Mouse (Mus musculus) cerebellum, adult (tissue): ENCODE data around the gene Bicral.
"Not testable (repeated sequence)": the region's sequence is repeated elsewhere in the genome, so short reads cannot be mapped to it uniquely, and the experiment has no call there.

Source experiments
- ATAC-seq: cut with Nextera tagmentation; 2 replicates; pipeline ENCODE4 v1.9.2; 2017; ENCODE audit warnings: mild to moderate bottlenecking, moderate library complexity, mixed read lengths; ENCODE audit not compliant: insufficient number of reproducible peaks, low FRiP score, low TSS enrichment

The Bicral gene

DNA sequence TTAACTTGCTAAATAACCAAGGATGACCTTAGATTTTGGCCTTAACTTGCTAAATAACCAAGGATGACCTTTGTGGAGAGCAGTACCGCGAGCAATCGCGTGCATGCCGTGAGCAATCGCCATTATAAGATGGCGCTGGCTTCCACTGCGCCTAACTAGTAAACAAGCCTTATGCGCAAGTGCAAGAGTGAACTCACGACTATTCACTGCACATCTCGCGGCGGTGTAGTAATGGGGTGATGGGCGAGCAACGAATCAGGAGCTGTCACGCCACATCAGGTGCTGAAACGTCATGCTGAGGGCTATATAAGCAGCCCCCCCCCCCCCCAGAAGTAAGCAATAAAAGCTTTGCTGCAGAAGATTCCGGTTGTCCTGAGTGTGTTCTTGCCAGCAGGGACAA, 11.7 kb downstream of the Bicral start:
- not testable (repeated sequence) for ATAC-seq

DNA sequence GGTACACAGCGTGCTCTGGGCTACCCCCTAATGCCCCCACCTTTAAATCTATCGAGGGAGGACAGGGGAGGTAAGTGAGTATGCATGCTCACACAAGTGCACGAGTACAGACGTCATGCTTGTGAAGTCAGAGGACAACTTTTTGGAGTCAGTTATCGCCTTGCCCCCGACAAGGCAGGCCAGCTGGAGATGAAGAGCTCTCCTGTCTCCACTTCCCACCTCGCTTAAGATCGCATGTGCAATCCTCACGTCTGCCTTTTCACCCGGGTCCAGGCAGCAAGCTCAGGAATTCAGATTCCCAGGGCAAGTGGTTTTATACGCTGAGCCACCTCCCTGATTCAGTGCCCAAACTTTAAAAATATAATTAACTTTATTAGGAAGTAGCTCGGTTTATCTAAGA, 13.0 kb downstream of the Bicral start:
- no peak for ATAC-seq

DNA sequence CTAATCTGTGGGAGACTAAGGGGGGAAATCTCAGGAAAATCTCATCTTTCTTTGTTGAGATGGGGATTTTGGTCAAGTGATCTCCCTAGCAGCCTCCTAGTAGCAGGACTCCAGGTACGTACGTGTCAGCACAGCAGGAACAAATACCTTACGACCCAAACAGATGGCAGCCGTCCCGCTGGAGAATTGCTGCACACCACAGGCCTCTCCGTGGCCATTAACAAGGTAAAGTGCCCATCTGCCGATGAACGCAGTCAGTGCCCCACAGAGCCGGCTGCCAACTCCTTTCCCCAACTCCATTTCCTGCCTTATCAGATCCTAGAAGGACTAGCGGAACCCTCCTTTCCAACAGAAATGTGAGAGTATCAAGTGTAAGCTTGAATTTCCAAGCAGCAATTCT, 13.5 kb downstream of the Bicral start:
- 0 out of 2 replicates have a peak, but pooled peaks have one; percentile 26 for ATAC-seq

DNA sequence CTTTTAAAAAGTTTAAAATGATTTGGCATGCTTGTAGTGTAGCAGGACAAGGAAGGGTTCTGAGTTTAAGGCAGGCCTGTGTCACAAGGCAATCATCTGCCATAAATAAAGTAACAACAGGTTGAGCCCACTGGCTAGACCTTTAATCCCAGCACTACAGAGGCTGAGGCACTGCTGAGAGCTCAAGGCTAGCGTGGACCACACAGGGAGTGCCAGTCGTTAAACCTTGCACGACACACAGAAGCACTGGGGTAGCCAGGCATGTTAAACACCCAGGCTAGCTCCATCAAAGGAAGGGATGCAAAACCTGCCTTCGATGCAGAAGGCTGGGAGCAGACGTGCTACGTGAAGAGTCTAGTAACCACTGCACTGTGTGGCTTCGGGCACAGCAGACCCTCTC, 14.6 kb downstream of the Bicral start:
- ATAC-seq, result no peak

DNA sequence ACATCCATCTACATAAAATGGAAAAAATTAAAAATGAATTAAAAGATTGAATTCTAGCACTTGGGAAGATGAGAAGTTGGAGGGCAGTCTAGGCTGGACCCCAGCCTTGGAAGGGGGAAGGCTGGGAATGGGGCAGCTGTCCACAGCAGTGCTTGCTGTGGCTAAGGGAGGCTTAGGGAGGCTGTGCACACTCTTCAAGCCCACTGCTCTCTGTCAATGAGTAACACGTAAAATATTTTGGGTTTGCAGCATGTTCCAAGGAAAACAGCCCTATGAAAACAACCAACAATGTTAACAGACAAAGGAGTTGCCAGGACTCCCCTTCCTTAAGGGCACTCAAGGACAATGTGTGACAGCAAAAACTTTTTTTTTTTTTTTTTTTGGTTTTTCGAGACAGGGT, 15.3 kb downstream of the Bicral start:
- ATAC-seq, result no peak

DNA sequence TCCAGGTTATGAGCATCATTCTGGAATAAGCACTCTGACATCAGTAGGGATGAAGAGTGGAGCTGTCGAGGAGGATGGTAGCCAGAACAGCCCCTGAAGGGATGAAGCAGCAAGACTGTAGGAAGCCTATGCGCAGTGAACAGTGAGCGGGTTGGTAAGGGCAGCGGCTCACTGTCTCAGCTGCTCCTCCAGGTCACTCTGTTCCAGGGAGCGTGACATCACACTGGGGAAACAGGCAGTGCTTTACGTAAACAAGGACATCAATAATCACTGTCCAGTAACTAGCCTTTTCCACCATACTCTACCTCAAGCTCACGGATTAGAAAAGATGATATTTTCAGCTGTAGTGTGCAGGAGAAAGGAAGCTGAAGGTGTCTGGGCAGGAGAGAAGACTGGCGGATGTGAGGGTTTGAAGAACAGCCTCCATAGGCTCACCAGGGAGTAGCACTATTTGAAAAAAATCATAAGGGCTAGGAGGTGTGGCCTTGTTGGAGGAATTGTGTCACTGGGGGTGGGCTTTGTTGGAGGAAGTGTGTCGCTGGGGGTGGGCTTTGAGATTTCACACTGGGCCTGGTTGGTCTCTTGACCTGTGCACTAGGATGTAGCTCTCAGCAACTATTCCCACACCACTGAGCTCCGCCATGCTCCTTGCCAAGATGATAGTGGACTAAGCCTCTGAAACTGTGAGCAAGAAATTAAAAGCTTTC, 17.8 kb downstream of the Bicral start:
- no peak for ATAC-seq

DNA sequence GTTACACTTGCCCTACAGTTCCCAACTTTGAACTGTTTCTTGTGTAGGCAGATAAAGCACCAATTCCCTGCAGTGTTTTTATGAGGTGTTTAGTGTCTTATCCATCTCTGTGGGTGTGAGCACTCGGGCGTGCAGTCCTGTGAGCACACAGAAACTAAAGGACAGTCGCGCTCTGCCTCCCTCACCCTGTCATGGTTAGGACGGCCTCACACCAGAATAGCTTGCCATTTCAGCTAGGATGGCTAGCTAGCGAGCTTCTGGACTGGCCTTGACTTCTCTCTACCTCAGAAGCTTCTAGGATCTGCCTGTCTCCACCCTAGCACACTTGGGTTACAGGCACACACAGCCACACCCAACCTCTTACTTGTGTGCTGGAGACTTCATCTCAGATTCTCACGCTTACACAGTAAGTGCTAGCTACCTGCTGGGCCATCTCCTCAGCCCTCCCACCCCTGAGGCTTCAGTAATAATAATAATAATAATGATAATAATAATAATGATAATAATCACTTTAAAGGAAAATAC, 19.8 kb downstream of the Bicral start:
- ATAC-seq, result no peak

DNA sequence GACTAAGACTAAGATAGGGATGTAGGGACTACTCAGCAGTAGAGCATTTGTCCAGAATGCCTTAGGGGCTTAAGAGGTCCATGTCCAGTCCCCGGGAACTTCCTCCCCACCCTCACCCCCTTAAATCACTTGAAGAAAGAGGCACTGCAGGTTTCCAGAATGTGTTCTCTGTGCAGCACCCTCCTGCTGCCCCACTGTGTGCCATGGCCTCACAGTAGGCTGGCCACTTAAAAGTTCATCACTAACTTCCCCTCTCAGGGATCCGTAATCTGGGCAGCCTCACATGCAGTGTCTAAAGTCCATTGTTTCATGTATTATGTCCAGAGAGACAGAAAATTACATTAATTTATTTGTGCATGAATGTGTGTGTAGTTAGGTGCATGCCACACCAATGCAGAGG, 20.4 kb downstream of the Bicral start:
- ATAC-seq, result no peak

DNA sequence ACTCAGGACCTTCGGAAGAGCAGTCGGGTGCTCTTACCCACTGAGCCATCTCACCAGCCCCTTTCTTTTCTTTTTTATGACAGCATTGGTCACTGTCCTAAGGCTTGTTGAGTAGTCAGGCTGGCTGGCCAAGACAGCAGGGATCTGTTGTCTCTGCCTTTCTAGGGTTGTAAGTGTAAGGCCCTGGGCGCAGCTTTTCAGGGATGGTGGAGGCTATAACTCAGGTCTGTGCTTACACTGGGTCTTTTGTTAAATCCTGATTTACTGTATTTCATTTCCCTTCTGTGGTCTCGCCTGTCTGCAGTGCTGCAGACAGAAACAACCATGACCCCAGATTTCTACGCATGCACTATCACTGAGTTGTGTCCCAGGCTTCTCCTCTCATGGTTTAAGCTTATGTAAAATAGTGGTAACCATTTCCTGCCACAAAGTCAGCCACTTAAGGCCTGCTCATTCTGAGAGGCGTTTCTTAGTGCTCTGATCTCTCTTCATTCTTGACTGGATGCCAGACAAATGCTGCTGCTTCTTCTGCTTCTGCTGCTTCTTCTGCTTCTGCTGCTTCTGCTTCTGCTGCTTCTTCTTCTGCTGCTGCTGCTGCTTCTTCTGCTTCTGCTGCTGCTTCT, 23.1 kb downstream of the Bicral start:
- ATAC-seq, result no peak

DNA sequence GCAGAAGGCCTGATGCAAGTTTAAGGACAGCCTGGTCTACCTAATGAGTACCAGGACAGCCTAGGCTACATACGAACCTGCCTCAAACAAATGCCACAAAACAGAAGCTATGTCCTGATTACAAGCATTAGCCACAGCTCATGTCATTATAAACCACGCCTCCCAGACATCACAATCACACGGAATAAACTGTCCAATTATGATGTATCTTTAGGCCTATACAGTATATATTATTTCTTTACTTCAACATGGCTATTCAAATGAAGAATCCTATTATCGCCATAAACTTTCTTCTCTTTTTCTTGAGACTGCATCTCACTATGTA, 25.3 kb downstream of the Bicral start:
- no peak for ATAC-seq

DNA sequence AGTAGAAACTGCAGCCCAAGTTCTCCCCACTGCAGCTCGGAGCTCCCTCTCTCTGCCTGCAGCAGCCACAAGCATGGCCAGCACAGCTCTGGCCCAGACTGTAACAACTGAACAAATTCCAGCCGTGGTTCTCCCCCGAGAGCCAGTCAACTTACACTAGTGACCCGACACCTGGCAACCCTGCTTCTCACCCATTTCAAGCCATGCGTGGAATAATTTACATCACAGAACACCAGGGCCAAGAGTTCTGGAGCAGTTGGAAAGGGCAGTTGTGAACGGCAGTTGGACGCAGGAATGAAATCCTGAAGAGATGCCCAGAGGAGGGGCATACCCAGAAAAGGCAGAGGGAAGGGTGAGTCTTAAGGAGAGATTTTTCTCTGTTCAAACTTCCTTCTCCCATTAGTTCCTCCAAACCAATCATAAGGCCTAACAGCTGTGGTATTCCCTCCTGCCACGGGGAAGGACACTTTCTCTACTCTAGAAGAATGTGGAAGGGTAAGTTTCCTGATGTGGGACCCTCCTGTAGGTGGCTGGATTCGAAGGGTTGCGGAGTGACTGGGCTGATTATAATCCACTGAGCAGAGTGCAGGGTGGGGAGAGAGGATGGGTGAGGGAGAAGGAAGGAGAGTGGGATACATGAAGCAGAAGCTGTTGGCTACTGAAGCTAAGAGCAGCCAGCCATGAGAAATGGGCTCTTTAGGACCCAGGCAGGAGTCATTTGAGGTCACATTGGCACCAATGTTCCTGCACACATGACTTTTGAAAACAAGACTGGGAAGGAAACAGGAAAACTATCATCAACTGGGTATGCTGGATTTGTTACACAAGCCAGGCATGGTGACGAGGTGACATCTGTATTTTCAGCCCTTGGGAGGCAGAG, 25.9 kb downstream of the Bicral start:
- no peak for ATAC-seq

DNA sequence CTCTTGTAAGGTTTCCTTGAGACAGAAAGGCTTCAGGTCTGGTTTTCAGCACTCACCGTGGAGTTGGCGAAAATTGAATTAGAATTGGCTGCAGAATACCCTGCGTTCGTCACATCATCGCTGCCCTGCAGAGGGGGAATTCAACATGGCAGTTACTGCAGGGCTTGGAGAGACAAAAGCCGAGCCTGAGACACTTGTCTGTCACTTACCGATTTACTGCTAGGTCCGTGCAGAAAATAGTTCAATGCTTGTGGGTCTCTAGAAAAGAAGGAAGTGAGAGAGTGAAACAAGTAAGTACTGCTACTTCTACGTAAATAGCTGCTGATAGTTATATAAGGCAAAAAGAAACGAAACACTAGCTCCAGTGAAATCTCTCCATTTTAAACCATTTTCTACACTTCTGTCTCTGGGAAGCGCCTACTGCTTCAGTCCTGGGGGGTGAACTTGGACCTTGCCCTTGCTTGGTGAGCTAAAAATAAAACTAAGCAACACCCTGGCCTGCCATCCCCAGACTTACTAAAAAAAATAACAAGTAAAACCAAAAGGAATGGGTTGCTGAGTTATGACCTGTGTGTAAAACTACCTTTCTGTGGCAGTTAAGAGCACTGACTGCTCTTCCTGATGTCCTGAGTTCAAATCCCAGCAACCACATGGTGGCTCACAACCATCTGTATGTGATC, 28.3 kb downstream of the Bicral start:
- ATAC-seq, result no peak

DNA sequence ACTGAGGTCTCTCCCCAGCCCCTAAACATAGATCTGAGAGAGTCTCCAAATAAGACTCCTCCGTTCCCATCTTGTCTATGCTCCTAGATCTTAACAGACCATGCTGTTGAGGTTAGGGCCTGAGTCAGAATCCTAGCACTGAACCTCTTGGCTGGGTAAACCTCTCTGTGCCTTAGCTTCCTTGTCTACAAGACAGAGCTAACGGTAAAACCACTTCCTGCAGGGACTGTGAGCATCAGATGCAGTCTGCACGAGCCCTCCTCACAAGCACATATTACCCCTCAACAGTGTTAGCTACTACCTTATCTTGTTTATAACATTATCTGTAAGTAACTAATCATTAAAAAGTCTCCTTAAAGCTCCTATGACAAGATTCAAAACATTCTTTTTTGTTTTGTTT, 29.3 kb downstream of the Bicral start:
- ATAC-seq, result no peak

DNA sequence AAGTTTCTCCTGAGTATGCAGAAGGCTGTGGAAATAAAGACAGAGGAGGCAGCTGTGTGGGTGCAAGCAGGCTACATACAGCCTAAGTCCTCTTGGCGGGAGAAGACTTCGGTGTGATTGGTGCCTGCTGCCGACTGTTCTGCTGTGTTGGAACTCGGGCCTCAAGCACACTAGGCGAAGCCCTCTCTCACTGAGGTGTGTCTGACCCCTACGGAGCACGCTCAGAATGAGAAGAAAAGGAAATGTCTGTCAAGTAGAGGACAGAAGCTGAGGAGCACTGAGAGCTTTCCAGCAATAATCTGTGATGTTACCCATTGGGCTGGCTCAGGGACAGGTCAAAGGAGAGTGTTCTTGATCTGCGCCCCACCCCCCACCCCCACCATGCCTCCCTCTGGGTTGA, 35.2 kb downstream of the Bicral start:
- no peak for ATAC-seq

DNA sequence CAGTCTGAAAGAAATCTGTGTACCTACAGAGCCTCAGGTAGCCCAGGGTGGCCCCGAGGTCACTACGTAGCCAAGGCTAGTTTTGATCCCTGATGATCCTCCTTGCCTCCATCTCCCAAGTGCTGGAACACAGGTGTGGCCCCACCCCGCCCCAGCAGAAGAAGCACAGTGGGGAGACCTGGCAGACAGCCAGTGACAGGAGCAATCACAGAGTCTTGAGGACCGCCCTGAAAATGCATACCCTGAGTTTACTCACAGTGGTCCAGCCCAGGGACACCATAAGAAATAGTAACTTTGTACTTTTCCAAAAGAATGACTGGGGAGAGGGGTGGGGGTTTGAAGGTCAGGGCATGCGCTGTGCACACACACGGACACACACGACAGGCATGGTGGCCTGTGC, 37.7 kb downstream of the Bicral start:
- ATAC-seq, result no peak

DNA sequence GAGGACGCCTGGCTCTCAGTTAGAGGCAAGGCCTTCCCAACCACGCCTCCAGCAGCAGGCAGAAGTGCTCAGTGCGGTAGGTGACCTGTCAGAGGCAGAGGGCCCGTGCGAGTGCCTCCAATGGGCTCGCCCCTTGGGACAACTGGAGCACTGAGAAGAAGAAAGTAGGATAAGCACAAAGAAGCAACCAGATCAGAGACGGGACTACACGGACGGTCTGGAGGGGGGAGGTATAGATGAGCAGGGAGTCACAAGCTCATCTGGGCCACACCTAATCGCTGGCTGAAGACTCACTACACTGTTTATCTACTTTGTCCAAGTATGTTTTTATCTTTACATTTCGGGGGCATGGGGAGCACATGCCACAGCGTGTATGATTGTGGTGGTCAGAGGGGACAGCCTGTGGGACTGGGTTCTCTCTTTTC, 40.5 kb downstream of the Bicral start:
- no peak for ATAC-seq

DNA sequence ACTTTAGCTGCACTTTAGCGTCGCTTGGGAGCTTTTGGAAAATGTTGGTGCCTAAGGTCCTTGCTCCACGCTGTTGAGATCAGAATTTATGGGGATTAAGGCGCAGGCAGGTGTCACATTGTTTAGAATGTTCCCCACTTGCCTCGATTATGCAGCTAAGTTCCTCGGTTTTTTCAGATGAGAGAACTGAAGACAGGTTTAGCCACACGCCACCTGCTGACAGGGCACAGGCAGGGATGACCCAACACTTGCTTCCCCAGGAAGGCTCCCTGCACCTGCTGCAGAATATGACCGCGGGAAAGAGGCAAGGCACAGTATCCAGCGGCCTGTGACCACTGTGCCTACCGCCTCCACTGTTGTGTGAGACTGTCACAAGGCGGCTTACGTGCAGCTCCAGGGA, 42.0 kb downstream of the Bicral start:
- ATAC-seq, result no peak

DNA sequence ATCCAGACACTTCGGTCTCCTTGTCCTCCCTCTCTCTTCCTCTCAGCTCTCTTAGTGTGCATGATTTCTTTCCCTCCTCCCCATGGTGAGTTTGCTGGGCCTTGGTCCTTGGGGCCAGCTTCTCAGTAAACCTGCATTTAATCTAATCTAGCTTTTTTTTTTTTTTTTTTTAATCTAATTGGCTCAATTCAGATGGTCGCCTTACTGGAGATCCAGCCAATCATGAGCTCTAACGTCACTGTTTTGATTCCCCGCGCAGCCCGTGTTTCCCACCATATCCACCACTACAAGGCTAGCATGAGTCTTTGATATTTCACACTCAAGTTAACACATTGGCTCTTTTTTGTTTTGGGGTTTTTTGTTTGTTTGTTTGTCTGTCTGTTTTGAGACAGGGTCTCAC, 43.8 kb downstream of the Bicral start:
- no peak for ATAC-seq

DNA sequence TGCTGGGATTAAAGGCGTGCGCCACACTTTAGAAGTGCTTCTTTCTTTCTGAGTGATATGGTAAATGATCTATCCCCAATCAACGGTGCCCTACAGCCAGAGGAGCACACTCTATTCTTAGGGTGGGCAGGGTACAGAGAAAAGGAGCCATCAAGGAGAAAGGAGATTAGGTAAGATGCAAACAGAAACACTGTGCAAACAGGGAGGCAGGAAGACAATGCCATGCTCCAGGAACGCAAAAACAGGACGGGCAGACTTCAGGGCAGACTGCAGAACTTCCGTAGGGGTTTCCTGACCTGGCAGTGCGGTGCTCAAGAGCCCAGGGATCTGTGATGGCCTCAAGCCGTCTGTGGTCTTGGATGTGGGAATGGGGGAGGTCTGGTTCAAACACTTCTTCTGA, 44.6 kb downstream of the Bicral start:
- ATAC-seq, result no peak

DNA sequence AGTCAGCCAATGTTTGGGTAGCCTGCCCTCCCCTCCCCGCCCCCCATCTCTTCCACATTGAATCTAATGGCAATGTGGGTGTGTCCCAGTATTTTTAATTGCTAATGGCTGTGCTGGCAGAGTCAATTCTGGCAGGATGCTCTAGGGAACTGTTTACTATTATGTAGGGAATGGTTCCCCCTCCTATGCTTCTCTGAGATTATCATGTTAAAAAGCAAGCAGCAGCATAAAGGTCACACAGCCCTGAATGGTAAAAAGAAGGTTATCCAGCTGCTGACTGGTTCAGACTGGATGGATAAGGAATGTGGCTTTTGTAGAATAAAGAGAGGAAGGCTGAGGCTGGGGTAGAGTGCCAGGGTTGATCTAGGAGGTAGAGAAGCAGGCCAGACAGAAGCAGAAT, 45.8 kb downstream of the Bicral start:
- no peak for ATAC-seq

DNA sequence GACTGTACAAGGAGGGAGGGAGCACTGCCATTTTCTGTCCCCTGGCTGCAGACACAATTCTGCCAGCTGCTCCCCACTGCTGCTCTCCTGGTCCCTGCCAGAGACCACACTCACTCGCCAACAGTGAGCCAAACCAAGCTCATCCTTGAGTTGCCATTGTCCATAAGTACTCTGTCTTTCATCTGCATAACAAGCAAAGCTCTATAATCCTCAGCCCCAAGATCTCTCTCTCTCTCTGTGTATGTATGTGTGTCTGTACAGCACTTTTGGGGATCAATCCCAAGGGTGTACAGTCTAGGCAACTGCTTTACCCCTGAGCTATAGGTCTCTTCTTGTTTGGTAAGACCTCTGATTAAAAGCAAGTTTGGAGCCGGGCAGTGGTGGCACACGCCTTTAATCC, 47.6 kb downstream of the Bicral start:
- no peak for ATAC-seq
